Mouse (Mus musculus): ENCODE measurements around the gene Mrpl36. TPM values are rescaled to one million over a fixed set of nuclear protein-coding genes. Genes with fewer than 3 reads are reported as not detected.
A peak's percentile ranks its signal among the peaks of the same experiment; 100 is the strongest.

The Mrpl36 gene
- 10 to 100 TPM; 36.5 to 47.4 TPM for total RNA-seq (2021)
- long read RNA-seq, experiment 1, transcript Mrpl36-201 (2 exons, 923 nt), result major isoform, 39 of 41 reads
- long read RNA-seq, experiment 1, partial matches to known transcripts, result 0 of 41 reads
- long read RNA-seq, experiment 1, other reads (novel, unspliced or antisense), result 0 of 41 reads
- long read RNA-seq, experiment 2, transcript Mrpl36-201 (2 exons, 923 nt), result major isoform, 49 of 55 reads
- long read RNA-seq, experiment 2, partial matches to known transcripts, result 0 of 55 reads
- long read RNA-seq, experiment 2, other reads (novel, unspliced or antisense), result 4 of 55 reads

DNA sequence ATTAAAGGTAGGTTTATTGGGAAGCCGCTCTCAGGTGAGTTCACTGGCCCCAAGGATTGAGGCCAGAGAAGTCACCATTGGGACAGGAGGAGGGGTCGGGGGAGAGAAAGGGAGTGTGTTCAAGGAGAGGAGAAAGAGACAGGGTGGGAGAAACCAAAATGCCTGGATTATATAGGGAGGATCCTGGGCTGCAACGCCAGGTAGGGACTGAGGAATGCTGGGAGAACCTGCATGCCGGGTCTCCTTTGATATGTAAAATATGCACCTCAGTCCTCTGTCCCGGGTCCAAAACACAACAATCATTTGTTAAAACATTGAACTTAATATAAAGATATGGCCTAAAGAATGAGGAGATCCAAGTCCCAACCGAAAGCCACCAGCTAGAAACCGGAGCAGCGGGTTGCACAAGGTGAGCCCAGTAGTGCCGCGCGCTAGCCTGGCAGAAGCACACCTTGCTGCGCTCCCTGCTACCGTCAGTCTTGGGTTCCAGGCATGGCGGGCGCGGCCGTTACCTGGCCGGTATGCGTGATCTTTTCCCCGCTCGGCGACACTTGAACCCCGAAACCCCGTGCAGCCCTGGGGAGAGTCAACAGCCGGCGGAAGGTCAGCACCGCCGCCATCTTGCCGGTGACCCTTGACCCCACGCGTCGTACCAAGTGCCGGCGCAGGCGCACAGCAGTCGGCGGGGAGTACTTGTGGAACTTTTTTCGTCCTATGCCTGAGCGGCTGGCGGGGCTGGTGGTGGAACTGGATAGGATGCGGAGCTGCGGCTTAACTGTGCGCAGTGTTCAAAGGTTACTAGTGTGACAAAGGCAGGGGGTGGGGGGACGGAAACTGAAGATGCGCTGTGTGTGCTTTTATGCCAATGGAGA is at the start of gene Mrpl36, which contains the start of gene Ndufs6:
Mrpl36 (plus strand) TSS at position 687 of the 872 bp plus-strand sequence.
Ndufs6 (minus strand) TSS at position 716 of the 872 bp plus-strand sequence.
- Histone ChIP-seq H3K4me3 (peak within 1 kb of the TSS; percentile 94), H3K27ac (peak within 1 kb of the TSS; percentile 97)
- DNase-seq, result peak; percentile 96
- TF ChIP-seq CTCF (IDR thresholded peaks at IDR 0.05), result no peak
- intact Hi-C loops (cut with DNase I), result loop anchor here (5.0 kb wide), 1 partner anchor 274 kb away; the partner anchor contains the start of gene Clptm1l

DNA sequence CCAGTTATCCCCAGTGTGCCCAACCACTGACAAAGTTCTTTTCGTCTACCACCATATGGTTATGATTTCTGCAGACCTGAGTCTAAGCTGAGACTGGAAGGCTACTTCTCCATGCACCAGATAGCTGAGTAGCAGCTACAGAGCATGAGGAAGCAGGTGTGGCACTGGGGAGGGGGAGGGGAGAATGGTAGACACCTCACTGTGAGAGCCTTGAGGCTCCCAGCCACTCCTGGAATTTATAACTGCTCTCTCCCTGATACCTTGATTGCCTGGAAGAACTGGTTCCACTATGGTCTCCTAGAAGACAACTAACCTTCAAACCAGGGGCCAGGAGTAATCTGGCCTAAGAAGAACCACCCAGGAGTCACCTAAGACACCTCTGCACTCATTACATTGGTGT is 49.1 kb upstream of the Mrpl36 start:
- intact Hi-C loops (cut with DNase I), result no loop called here
- Histone ChIP-seq H3K4me3 (no peak overlapping the region), H3K27ac (no peak overlapping the region)
- no peak for DNase-seq
- TF ChIP-seq CTCF (IDR thresholded peaks at IDR 0.05), result no peak

DNA sequence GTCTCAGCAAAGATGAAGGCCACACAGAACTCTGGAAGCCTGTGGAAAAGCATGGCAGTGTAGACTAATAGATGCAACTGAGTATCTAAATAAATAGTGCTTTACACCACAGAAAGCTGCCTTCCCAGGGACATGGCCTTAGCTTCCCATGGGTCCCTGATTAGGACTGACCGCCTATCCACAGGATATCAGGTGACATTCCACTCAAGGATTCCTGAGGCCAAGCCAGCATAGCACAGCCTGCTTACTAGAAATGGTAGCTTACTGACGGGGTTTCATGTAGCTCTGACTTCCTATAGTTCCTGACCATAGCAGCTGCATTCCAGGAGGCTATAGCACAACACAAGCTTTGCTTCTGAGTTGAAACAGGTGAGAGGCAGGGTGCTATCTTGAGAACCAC is 45.9 kb upstream of the Mrpl36 start:
- Histone ChIP-seq H3K27ac (no peak overlapping the region), H3K4me3 (no peak overlapping the region)
- intact Hi-C loops (cut with DNase I), result no loop called here
- no peak for TF ChIP-seq CTCF (IDR thresholded peaks at IDR 0.05)
- no peak for DNase-seq

DNA sequence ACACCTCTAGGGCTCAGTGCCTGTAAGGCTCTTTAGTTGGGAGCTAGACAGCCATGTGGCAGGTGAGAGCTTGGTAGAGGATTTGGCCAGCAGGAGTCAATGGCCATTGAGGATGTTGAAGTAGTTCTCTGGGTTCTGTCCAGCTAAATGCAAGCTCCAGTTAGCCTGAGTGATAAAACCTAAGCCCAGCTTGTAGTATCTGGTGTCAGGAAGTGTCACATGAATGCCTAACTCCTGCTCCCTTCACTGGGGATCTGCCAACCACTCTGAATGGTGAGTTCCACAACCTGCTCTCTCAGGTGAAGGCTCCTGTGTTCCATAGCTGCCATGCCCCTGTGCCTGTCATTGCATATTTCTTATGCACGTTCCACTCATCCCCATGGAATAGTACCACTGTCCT is 44.8 kb upstream of the Mrpl36 start:
- intact Hi-C loops (cut with DNase I), result no loop called here
- no peak for TF ChIP-seq CTCF (IDR thresholded peaks at IDR 0.05)
- DNase-seq, result no peak
- Histone ChIP-seq H3K27ac (no peak overlapping the region), H3K4me3 (no peak overlapping the region)

DNA sequence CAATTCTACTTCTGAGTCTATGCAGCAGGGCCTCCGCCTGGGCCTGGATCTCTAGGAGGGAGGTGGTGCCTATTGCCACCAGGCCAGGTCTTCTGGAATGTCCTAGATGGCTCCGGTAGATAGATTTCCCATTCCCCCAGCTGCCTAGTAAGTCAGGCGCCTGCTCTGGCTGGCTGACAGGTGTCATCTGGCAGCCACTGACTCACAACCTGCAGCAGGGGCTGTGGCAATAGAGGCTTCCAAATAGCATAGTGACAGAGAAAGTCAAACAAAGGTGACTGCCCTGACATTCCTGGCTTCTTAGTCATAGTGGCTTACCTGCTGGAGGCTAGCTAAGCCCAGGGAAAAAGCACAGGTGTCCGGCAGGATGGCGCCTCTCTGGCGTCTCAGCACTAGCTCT is 38.1 kb upstream of the Mrpl36 start:
- DNase-seq, result peak; percentile 43
- TF ChIP-seq CTCF (IDR thresholded peaks at IDR 0.05), result no peak
- no peak overlapping the region for H3K4me3 ChIP-seq
- H3K27ac ChIP-seq, result no peak overlapping the region
- intact Hi-C loops (cut with DNase I), result no loop called here

DNA sequence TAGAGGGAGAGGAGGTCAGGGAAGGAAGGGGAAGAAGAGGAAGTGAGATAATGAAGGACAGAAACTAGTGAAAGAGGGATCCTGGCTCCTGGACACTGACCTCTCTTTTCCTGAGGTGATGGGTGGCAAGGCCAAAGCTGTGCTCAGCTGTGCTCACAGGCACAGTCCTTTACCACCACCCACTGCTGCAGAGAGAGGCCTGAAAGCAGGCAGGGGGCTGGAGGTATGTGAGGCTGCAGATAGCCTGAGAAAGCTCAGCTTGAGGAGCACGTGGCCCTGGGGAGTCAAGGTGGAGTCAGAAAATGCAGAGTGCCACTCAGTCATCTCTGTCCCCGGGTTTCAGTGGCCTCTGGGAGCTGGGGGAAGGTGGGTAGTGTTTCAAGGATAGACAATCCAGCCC is 37.2 kb upstream of the Mrpl36 start:
- TF ChIP-seq CTCF (IDR thresholded peaks at IDR 0.05), result no peak
- intact Hi-C loops (cut with DNase I), result no loop called here
- no peak for DNase-seq
- Histone ChIP-seq H3K27ac (no peak overlapping the region), H3K4me3 (no peak overlapping the region)

DNA sequence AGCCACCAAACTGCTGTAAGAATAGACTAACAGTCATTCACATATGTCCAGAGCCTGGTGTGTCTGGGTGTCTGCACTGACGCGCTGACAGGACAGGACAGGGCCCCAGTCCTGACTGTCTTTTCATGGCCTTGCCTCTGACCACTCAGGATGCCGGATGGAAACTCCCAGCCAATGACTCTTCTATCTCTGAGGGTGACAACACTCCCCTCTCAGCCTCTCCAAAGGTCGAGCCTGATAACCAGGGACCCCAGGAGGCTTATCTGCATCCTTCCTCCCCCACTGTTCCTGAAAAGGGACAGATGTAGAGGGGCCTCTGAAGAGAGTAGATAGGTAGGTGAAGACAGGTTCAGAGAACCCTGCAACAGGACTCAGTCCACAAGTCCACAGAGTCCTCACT is 29.6 kb upstream of the Mrpl36 start:
- no peak for TF ChIP-seq CTCF (IDR thresholded peaks at IDR 0.05)
- no peak overlapping the region for H3K27ac ChIP-seq
- H3K4me3 ChIP-seq, result no peak overlapping the region
- intact Hi-C loops (cut with DNase I), result no loop called here
- no peak for DNase-seq

DNA sequence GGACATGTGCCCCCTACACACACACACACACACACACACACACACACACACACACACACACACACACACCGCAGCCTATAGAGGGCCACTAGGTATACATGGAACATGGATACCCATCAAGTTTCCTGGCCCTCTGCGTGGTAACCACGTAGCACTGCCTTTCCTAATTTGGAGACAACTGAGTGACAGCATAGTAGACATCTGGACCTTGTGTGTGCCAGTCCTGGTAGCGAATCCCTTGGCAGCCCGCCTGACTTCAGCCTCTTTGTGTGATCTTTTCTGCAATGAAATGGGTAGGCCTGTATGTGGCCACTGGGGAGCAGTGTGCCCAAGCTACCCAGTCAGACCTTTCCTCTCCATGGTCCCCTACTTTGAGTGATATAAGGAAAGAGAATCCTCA is 29.0 kb upstream of the Mrpl36 start:
- intact Hi-C loops (cut with DNase I), result no loop called here
- TF ChIP-seq CTCF (IDR thresholded peaks at IDR 0.05), result no peak
- no peak for DNase-seq
- no peak overlapping the region for H3K4me3 ChIP-seq
- no peak overlapping the region for H3K27ac ChIP-seq

DNA sequence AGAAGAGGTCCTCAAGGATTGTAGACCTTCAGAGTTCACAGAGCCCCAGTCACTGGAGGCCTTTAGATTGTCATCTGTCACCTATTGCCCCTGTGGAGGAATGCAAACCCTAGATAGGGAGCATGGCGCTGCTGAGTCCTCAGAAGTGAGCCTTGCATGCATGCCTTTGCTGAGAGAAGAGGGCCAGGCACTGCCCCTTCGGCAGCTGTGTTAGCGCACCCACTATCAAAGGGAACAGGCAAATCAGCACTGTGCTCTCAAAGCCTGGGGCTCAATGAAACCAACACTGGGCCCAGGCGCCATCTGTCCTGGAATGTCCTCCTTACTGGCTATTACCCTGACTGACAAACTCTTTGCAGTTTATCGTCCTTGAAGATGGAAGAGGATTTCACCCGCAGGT is 23.6 kb upstream of the Mrpl36 start:
- DNase-seq, result no peak
- Histone ChIP-seq H3K4me3 (no peak overlapping the region), H3K27ac (no peak overlapping the region)
- intact Hi-C loops (cut with DNase I), result no loop called here
- no peak for TF ChIP-seq CTCF (IDR thresholded peaks at IDR 0.05)

DNA sequence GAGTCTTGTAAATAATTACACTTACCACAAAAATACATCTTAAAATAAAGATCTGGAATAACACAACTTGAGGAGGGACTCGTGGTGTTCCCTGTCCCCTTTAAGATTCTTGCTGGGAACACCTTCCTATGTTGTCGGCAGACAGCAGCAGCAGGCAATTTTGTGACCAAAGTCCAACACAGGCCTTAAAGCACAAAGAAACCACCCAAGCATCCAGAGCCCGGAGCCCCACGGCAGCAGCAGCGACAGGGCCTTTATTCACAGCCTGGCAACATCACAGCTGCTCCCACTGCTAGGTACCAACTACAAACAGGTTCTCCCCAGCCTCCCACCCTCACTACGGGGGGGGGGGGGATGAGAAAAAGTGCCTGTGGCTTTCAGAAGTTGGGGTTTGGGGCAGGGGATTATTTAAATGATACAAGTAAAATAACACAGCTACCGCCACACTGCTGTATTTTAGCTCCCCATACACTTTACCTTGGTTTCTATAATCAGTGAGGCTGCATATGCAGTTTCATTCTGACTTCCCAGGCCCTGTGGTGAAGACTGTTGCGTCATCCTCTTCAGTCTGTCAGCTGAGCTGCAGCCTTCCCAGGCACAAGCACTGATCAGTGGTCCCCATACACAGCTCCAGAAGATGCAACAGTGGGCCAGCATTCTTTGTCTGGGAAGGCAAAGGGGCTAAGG is 22.8 kb upstream of the Mrpl36 start:
- intact Hi-C loops (cut with DNase I), result no loop called here
- no peak for DNase-seq
- H3K27ac ChIP-seq, result no peak overlapping the region
- TF ChIP-seq CTCF (IDR thresholded peaks at IDR 0.05), result no peak
- no peak overlapping the region for H3K4me3 ChIP-seq

DNA sequence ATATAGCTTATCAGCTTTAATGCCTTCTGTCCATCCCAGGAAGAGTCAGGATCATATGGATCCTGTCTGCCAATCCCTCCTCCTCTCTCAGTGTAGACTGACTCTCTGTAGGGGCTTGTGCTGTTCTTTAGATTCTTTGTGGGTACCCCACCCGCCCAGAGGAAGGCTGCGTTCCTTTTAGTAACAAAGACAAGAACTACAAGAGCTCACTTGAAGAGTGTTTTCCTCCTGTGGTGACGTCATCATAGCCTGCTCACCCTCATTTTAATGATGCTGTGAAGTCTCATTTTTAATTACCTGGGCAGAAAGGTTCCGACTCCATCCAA is 22.3 kb upstream of the Mrpl36 start:
- DNase-seq, result no peak
- H3K4me3 ChIP-seq, result no peak overlapping the region
- no peak for TF ChIP-seq CTCF (IDR thresholded peaks at IDR 0.05)
- intact Hi-C loops (cut with DNase I), result no loop called here
- H3K27ac ChIP-seq, result no peak overlapping the region

DNA sequence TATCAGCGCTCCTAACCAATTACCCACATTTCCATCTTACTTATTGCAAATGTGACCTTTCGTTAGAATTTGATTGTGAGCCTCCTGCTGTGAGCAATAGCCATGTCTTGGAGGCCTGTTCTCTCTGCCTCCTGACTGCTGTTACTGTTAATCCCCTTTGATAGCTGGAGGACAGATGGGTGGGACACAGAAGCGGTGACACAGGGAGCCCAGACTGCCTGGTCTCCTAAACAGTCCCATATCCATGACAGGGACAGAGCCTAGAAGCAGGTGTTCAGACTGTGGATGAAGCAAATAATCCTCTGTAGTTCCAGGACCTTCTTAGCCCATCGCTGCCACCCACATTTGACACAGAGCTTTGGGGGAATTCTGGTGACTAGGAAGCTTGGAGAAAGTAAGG is 21.9 kb upstream of the Mrpl36 start:
- no peak for DNase-seq
- Histone ChIP-seq H3K27ac (no peak overlapping the region), H3K4me3 (no peak overlapping the region)
- intact Hi-C loops (cut with DNase I), result no loop called here
- TF ChIP-seq CTCF (IDR thresholded peaks at IDR 0.05), result no peak
